Mouse (Mus musculus) gastrocnemius, adult 8-10 months (tissue): Measurements from ENCODE around the gene Reg3d. TPM values are rescaled to one million over a fixed set of nuclear protein-coding genes. Genes with fewer than 3 reads are reported as not detected.
"Not testable (repeated sequence)": the region's sequence is repeated elsewhere in the genome, so short reads cannot be mapped to it uniquely, and the experiment has no call there.

Source experiments
- DNase-seq, 2 experiments: peaks; one replicate each; pipeline ENCODE4 v3.0.0; 2022; ENCODE audit warnings: low spot score in 2 of 2
- total RNA-seq, 4 experiments: library from RNA; stranded (reverse); gene quantifications; 2 replicates each; pipeline ENCODE4 v1.2.4; 2022

Gene Reg3d
- not detected for total RNA-seq

DNA sequence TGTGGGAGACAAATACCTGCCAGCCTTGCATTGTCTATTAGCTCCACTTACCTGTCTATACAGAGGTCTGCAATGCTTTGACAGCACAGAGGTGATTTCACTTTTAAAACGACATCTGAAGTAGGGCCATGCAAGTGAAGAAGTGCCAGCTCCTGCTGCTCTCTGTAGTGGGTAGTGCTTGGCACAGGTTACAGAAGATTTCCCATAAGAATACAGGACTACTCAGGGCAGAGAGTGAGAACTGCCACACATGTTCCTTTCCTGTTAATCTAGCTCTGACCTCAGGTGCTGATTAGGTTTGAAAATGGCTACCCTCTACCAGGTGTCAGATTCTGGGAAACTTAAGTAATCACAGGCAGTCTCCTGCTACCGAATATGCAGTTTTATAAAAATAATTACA lies at the start of gene Reg3d:
Gene Reg3d, minus strand, starts transcription at position 101 of the 400 bp plus-strand sequence.
- no peak for DNase-seq

GRCm38 (mm10) chr6:78425497-78425896 lies 46.8 kb upstream of the Reg3d start:
- DNase-seq: no peak

DNA sequence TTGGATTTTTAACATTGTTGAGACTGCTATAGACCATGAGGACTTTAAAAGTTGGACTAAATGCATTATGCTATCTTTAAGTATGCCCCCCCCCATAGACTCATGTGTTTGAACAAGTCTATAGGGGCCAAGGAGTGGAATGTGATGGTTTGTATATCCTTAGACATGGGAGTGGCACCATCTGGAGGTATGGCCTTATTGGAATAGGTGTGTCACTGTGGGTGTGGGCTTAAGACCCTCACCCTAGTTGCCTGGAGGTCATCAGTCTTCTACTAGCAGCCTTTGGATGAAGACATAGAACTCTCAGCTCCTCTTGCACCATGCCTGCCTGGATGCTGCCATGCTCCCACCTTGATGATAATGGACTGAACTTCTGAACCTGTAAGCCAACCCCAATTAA lies 43.7 kb upstream of the Reg3d start, which contains the start of gene Reg1:
Gene Reg1, plus strand, starts transcription at position 301 of the 400 bp plus-strand sequence.
- DNase-seq: not testable (repeated sequence)

DNA sequence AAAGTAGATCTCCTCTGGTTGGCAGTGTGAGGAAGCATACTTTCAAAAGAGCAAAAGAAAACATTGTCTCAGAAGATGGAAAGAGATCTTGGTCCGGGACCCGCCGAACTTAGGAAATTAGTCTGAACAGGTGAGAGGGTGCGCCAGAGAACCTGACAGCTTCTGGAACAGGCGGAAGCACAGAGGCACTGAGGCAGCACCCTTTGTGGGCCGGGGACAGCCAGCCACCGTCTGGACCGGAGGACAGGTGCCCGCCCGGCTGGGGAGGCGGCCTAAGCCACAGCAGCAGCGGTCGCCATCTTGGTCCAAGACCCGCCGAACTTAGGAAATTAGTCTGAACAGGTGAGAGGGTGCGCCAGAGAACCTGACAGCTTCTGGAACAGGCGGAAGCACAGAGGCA lies 16.7 kb upstream of the Reg3d start, which contains the start of gene Reg2:
Gene Reg2, plus strand, starts transcription at position 301 of the 400 bp plus-strand sequence.
- not testable (repeated sequence) for DNase-seq

- DNase-seq: no peak
Measured at GRCm38 (mm10) chr6:78385609-78386008, 6.9 kb upstream of the Reg3d start.

- no peak for DNase-seq
Measured at GRCm38 (mm10) chr6:78380409-78380808, 1.7 kb upstream of the Reg3d start, which contains the start of gene Reg3a. Gene Reg3a, plus strand, starts transcription at chr6:78380709.

DNA sequence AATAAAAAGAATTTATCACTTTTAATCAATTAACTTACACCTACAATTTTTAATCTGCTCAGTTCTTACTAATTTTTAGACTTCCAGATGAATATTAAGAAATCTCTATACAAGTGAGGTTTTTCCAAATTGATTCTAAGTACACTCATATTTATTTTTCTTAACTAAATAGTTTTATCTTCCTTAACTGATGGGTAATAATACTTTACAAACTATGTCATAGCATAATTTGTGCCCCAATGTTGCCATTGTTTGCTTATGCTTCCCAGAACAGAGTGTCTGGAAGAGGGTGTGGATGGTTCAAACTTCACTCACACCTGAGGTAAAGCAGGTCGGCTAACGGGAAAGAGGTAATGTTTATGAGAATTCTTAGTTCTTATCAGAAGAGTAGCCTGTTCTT lies 8.3 kb downstream of the Reg3d start, which contains the start of gene Reg3b:
Gene Reg3b, plus strand, starts transcription at position 301 of the 400 bp plus-strand sequence.
- no peak for DNase-seq

- DNase-seq: no peak
Measured at GRCm38 (mm10) chr6:78361971-78362563, 16.6 kb downstream of the Reg3d start.

DNA sequence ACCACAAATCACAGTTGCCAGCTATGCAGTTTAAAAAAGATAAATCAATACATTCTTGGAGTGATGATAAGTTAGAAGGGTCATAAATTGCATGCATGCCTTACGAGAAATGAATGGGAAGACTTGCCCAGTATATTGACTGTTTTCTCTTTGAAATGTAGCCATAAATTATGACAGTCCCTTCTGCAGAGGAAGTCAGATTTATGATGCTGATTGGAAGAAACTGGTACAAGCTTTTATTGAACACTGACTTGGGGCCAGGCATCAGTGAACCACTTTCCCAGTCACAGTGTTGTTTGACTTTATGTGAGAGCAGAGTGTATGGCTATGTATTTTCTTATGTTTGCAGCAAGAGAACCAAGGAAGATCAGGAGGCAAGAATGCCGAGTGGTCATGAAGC lies 37.0 kb downstream of the Reg3d start:
- DNase-seq: no peak

DNA sequence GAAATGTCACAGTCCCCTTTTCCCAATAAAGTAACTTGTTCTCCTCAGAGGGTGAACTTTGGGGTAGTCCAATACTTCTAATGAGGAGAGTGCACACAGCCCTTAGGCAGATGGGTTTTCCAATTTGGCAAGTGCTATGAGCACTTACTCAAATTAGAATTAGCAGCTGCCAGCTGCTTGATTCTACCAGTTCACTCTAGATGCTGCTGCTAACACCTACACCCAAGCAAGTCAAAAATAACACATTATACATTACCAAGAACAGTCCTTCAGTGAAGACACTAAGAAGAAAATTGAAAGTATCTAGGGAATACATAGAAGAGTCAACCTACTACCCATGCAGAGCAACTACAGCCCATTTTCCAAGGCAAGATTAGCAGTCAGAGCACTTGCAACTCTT lies 38.4 kb downstream of the Reg3d start:
- DNase-seq: no peak

GRCm38 (mm10) chr6:78331919-78332569 lies 46.6 kb downstream of the Reg3d start:
- DNase-seq: no peak

- no peak for DNase-seq
Measured at GRCm38 (mm10) chr6:78329166-78329565, 49.5 kb downstream of the Reg3d start.

- no peak for DNase-seq
Measured at GRCm38 (mm10) chr6:78327798-78328197, 50.9 kb downstream of the Reg3d start.

Other genes starting within 250 kb of the Reg3d start
- gene Reg3b, start 8.2 kb downstream of the Reg3d start, total RNA-seq: not detected
- not detected for gene Reg3a, start 1.8 kb upstream of the Reg3d start, total RNA-seq
- gene Reg2, start 16.8 kb upstream of the Reg3d start, total RNA-seq: not detected
- gene Reg1, start 43.8 kb upstream of the Reg3d start, total RNA-seq: not detected
- not detected for gene Reg3g, start 90.0 kb upstream of the Reg3d start, total RNA-seq